In genomic region chr17:26705463-26706359, GRCm38 (mm10) we compare ENCODE assay signal across 15 mouse cellular contexts. TPM values are rescaled to one million over a fixed set of nuclear protein-coding genes. Genes with fewer than 3 reads are reported as not detected.
DNase-seq lines count a peak whose midpoint lies in the region; ATAC-seq and TF ChIP-seq lines count a peak whose summit lies in the region.
"Had no signal": no experiment of that assay in that cellular context is flagged by ENCODE, and none has a peak within 500 bp of the region (broad histone marks: within the 10 kb centered on the region; RNA-seq: fewer than 3 reads in every experiment).

No protein-coding gene starts in this region.

- no peak for DNase-seq in heart, adult 2 months
- no peak for DNase-seq in neural tube, embryonic 10.5 days (ENCODE audit: extremely low spot score, low spot score)
- DNase-seq in liver, adult 2 months (ENCODE audit: extremely low read depth, low read depth, low spot score), result peak; percentile 23
- no peak for DNase-seq in embryo, embryonic 10.5 days (ENCODE audit: low spot score)
- DNase-seq: cerebellum, adult 18-20 months; gastrocnemius, postnatal 14 days; kidney, adult 8-10 months; lung, adult 2 months; thymus, postnatal 4 days had no signal

- 48% methylated on average over 11 of the region's 11 CpGs for WGBS in heart, embryonic 14.5 days
- 33% methylated on average over 11 of the region's 11 CpGs for WGBS in heart, adult 2 months
- WGBS in neural tube, embryonic 13.5 days, result 68% methylated on average over 11 of the region's 11 CpGs
- WGBS in liver, adult 2 months, result 34% methylated on average over 11 of the region's 11 CpGs

- H3K4me3 ChIP-seq in heart, embryonic 14.5 days (ENCODE audit: control insufficient read depth in 1 of 2, insufficient read depth in 1 of 2, low read depth in 1 of 2, low read length in 2 of 2), result no peak overlapping the region
- H3K4me3 ChIP-seq in heart, adult 2 months, result no peak overlapping the region
- no peak overlapping the region for H3K4me3 ChIP-seq in neural tube, embryonic 13.5 days
- H3K4me3 ChIP-seq in liver, adult 2 months (ENCODE audit: insufficient read depth, low read depth, low read length), result no peak overlapping the region
- H3K4me3 ChIP-seq: embryonic facial prominence, embryonic 12.5 days; forebrain, embryonic 13.5 days; midbrain, embryonic 10.5 days had no signal

- no peaks in the 10 kb centered on the region for H3K27me3 ChIP-seq in heart, embryonic 14.5 days (ENCODE audit: control insufficient read depth, insufficient read depth, low read length)
- no peaks in the 10 kb centered on the region for H3K27me3 ChIP-seq in heart, adult 2 months (ENCODE audit: control insufficient read depth, insufficient read depth, low read length)
- H3K27me3 ChIP-seq in neural tube, embryonic 13.5 days, result no peaks in the 10 kb centered on the region
- H3K27me3 ChIP-seq in liver, adult 2 months (ENCODE audit: control insufficient read depth, insufficient read depth, low read length), result no peaks in the 10 kb centered on the region
- H3K27me3 ChIP-seq: embryonic facial prominence, embryonic 12.5 days; forebrain, embryonic 13.5 days had no signal

- peaks cover 12% of the 10 kb centered on the region; the same call in 1 of the 2 replicates for H3K36me3 ChIP-seq in heart, embryonic 14.5 days (ENCODE audit: control insufficient read depth, insufficient read depth, low read length)
- H3K36me3 ChIP-seq in heart, adult 2 months (ENCODE audit: control insufficient read depth, insufficient read depth, low read length), result no peaks in the 10 kb centered on the region
- H3K36me3 ChIP-seq in neural tube, embryonic 13.5 days, result peaks cover 30% of the 10 kb centered on the region
- H3K36me3 ChIP-seq in liver, adult 2 months (ENCODE audit: control insufficient read depth, insufficient read depth, low read length), result no peaks in the 10 kb centered on the region

- ATAC-seq in heart, embryonic 14.5 days (ENCODE audit: insufficient number of reproducible peaks, insufficient read depth, low FRiP score, low read depth), result no peak
- ATAC-seq in neural tube, embryonic 13.5 days (ENCODE audit: low read depth), result no peak
- ATAC-seq in inflammation-experienced regulatory T-cells, adult 6 months, result no peak
- ATAC-seq: forebrain, embryonic 13.5 days had no signal

- no peak for TF ChIP-seq POLR2A in heart, adult 2 months (IDR thresholded peaks at IDR 0.05; ENCODE audit: insufficient read depth, low read depth, low read length)
- no peak for TF ChIP-seq POLR2A in liver, adult 2 months (IDR thresholded peaks at IDR 0.05; ENCODE audit: extremely low read depth, insufficient read depth, low read length)

- no peak for TF ChIP-seq EP300 in heart, adult 2 months (IDR thresholded peaks at IDR 0.05; ENCODE audit: insufficient read depth, low read depth, low read length)

- intact Hi-C loops in heart, adult 2 months (cut with DNase I), result no loop called here

- 0 out of 2 replicates have a peak, but pooled peaks cover 3% of the 10 kb centered on the region for H3K9me3 ChIP-seq in heart, embryonic 14.5 days (ENCODE audit: control insufficient read depth, low read length)
- H3K9me3 ChIP-seq in neural tube, embryonic 13.5 days, result no peaks in the 10 kb centered on the region
- H3K9me3 ChIP-seq: embryonic facial prominence, embryonic 12.5 days; forebrain, embryonic 13.5 days; midbrain, embryonic 10.5 days had no signal

- peaks cover 28 to 54% of the 10 kb centered on the region in 2 experiments for H3K4me1 ChIP-seq in heart, embryonic 14.5 days (ENCODE audit: control insufficient read depth in 2 of 2, insufficient read depth in 2 of 2, low read length in 2 of 2)
- peaks cover 2% of the 10 kb centered on the region for H3K4me1 ChIP-seq in heart, adult 2 months (ENCODE audit: control insufficient read depth, insufficient read depth, low read length)
- H3K4me1 ChIP-seq in neural tube, embryonic 13.5 days (replicated peaks), result peaks cover 18% of the 10 kb centered on the region
- peaks cover 3% of the 10 kb centered on the region; the same call in 1 of the 2 replicates for H3K4me1 ChIP-seq in liver, adult 2 months (ENCODE audit: control insufficient read depth, insufficient read depth, low read length)
- H3K4me1 ChIP-seq: embryonic facial prominence, embryonic 12.5 days; midbrain, embryonic 10.5 days had no signal

- TF ChIP-seq CTCF in heart, adult 2 months (IDR thresholded peaks at IDR 0.05), result no peak
- no peak for TF ChIP-seq CTCF in liver, adult 2 months (IDR thresholded peaks at IDR 0.05; ENCODE audit: low read depth, low read length)

- peak overlapping the region; percentile 9; the same call in 1 of the 2 replicates for H3K9ac ChIP-seq in heart, embryonic 14.5 days (ENCODE audit: low read length)
- H3K9ac ChIP-seq in heart, adult 2 months (ENCODE audit: low read depth, low read length), result no peak overlapping the region
- H3K9ac ChIP-seq in neural tube, embryonic 13.5 days, result no peak overlapping the region
- H3K9ac ChIP-seq in liver, adult 2 months (ENCODE audit: low read depth, low read length), result no peak overlapping the region
- H3K9ac ChIP-seq: embryonic facial prominence, embryonic 12.5 days; forebrain, embryonic 13.5 days had no signal

- H3K27ac ChIP-seq in heart, embryonic 14.5 days (replicated peaks in 1 of 2; ENCODE audit: control insufficient read depth in 1 of 2, insufficient read depth in 1 of 2, low read depth in 2 of 2, low read length in 2 of 2), result peak overlapping the region; percentile 52 to 54
- no peak overlapping the region for H3K27ac ChIP-seq in heart, adult 2 months
- H3K27ac ChIP-seq in neural tube, embryonic 13.5 days (replicated peaks), result peak overlapping the region; percentile 49; the same call in 1 of the 2 replicates
- H3K27ac ChIP-seq in liver, adult 2 months (replicated peaks; ENCODE audit: insufficient read depth, low read depth, low read length), result no peak overlapping the region
- H3K27ac ChIP-seq: embryonic facial prominence, embryonic 12.5 days; forebrain, embryonic 13.5 days; midbrain, embryonic 10.5 days had no signal

- no peak overlapping the region for H3K4me2 ChIP-seq in heart, embryonic 14.5 days (ENCODE audit: low read length)
- H3K4me2 ChIP-seq in neural tube, embryonic 13.5 days, result no peak overlapping the region
- H3K4me2 ChIP-seq: embryonic facial prominence, embryonic 12.5 days; forebrain, embryonic 13.5 days had no signal

- H3K79me2 ChIP-seq in heart, adult 2 months (replicated peaks; ENCODE audit: control insufficient read depth, insufficient read depth, low read length), result no peaks in the 10 kb centered on the region
- H3K79me2 ChIP-seq in liver, adult 2 months (ENCODE audit: control insufficient read depth, insufficient read depth, low read length), result no peaks in the 10 kb centered on the region

RNA-seq across cellular contexts. Expression of gene Crebrf, which starts 9.7 kb away (rescaled TPM):
- polyA plus RNA-seq in heart, embryonic 14.5 days (2014; fragmentation: Nextera tagmentation; extraction: Ambion mirVana), result 6.8 and 8.3 TPM in 2 replicates
- 10 to 100 TPM; 63.5 to 72.9 TPM for total RNA-seq in heart, adult 2 months (2021)
- polyA plus RNA-seq in heart, adult 2 months (2012; rRNA removed), result 6.1 and 10.7 TPM in 2 replicates
- polyA plus RNA-seq in neural tube, embryonic 13.5 days (2015; fragmentation: Nextera tagmentation; extraction: Ambion mirVana), result 9.9 and 11.4 TPM in 2 replicates
- total RNA-seq in liver, adult 2 months (2014; rRNA removed), result 28.2 and 37.0 TPM in 2 replicates
- polyA plus RNA-seq in liver, adult 2 months (2012; rRNA removed), result 1.4 and 1.5 TPM in 2 replicates
- polyA plus RNA-seq in inflammation-experienced regulatory T-cells, adult 6 months (2017; shearing (Covaris generic)), result 10 to 100 TPM; 29.4 to 66.0 (median 53.7) TPM

RNA-seq across cellular contexts. Expression of gene Atp6v0e, which starts 42.7 kb away (rescaled TPM):
- polyA plus RNA-seq in heart, embryonic 14.5 days (2014; fragmentation: Nextera tagmentation; extraction: Ambion mirVana), result 227 and 228 TPM in 2 replicates
- total RNA-seq in heart, adult 2 months (2021), result 10 to 100 TPM; 60.9 to 67.2 TPM
- polyA plus RNA-seq in heart, adult 2 months (2012; rRNA removed), result 143 and 187 TPM in 2 replicates
- polyA plus RNA-seq in neural tube, embryonic 13.5 days (2015; fragmentation: Nextera tagmentation; extraction: Ambion mirVana), result 126 and 130 TPM in 2 replicates
- total RNA-seq in liver, adult 2 months (2014; rRNA removed), result 104 and 108 TPM in 2 replicates
- 122 and 131 TPM in 2 replicates for polyA plus RNA-seq in liver, adult 2 months (2012; rRNA removed)
- polyA plus RNA-seq in inflammation-experienced regulatory T-cells, adult 6 months (2017; shearing (Covaris generic)), result 100 to 1,000 TPM; 402 to 432 (median 418) TPM

Comparison
In these comparisons a context has a peak if more than half of its experiments do, and no peak if none do; other contexts are left out.
1. H3K27ac ChIP-seq: peak in heart, embryonic 14.5 days (2 of 2) and neural tube, embryonic 13.5 days (single experiment); none in heart, adult 2 months (single experiment) and liver, adult 2 months (single experiment).